20 mouse cellular contexts compared by ENCODE assay signal in genomic region chr6:16920111-16920656, GRCm38 (mm10). TPM values are rescaled to one million over a fixed set of nuclear protein-coding genes. Genes with fewer than 3 reads are reported as not detected.
"Had no signal": no experiment of that assay in that cellular context is flagged by ENCODE, and none has a peak within 500 bp of the region (broad histone marks: within the 10 kb centered on the region; RNA-seq: fewer than 3 reads in every experiment).

No protein-coding gene starts in this region.

- H3K9ac ChIP-seq: limb, embryonic 13.5 days; liver, embryonic 13.5 days; midbrain, embryonic 12.5 days; midbrain, embryonic 15.5 days; neural tube, embryonic 12.5 days; neural tube, embryonic 15.5 days had no signal

- ATAC-seq: inflammation-experienced regulatory T-cells, adult 6 months; intestine, postnatal 0 days; midbrain, embryonic 15.5 days had no signal

- H3K36me3 ChIP-seq: limb, embryonic 10.5 days; limb, embryonic 13.5 days; liver, embryonic 13.5 days; midbrain, embryonic 12.5 days; midbrain, embryonic 15.5 days; neural tube, embryonic 12.5 days; neural tube, embryonic 15.5 days had no signal

- H3K27me3 ChIP-seq: limb, embryonic 13.5 days; liver, embryonic 13.5 days; midbrain, embryonic 12.5 days; midbrain, embryonic 15.5 days; neural tube, embryonic 12.5 days; neural tube, embryonic 15.5 days had no signal

- H3K4me3 ChIP-seq: limb, embryonic 10.5 days; limb, embryonic 13.5 days; liver, embryonic 13.5 days; midbrain, embryonic 12.5 days; midbrain, embryonic 15.5 days; neural tube, embryonic 12.5 days; neural tube, embryonic 15.5 days had no signal

- DNase-seq: kidney, adult 2 months; kidney, postnatal 14 days; kidney, postnatal 4 days; liver; liver, embryonic 13.5 days; lung, postnatal 10 days; thymus, adult 18-20 months; thymus, postnatal 36 days had no signal

- H3K4me2 ChIP-seq: limb, embryonic 13.5 days; liver, embryonic 13.5 days; midbrain, embryonic 12.5 days; midbrain, embryonic 15.5 days; neural tube, embryonic 12.5 days; neural tube, embryonic 15.5 days had no signal

- H3K27ac ChIP-seq: limb, embryonic 10.5 days; limb, embryonic 13.5 days; liver, embryonic 13.5 days; macrophage; midbrain, embryonic 12.5 days; midbrain, embryonic 15.5 days; neural tube, embryonic 12.5 days; neural tube, embryonic 15.5 days had no signal

- H3K9me3 ChIP-seq: limb, embryonic 10.5 days; limb, embryonic 13.5 days; liver, embryonic 13.5 days; midbrain, embryonic 12.5 days; midbrain, embryonic 15.5 days; neural tube, embryonic 12.5 days; neural tube, embryonic 15.5 days had no signal

- H3K4me1 ChIP-seq: limb, embryonic 10.5 days; limb, embryonic 13.5 days; liver, embryonic 13.5 days; midbrain, embryonic 12.5 days; midbrain, embryonic 15.5 days; neural tube, embryonic 12.5 days; neural tube, embryonic 15.5 days had no signal

RNA-seq across cellular contexts. Expression of gene Tfec, which starts 21.9 kb away (rescaled TPM):
- total RNA-seq: layer of hippocampus, adult 18-20 months; layer of hippocampus, postnatal 14 days had no signal
- polyA plus RNA-seq: inflammation-experienced regulatory T-cells, adult 6 months; testis, adult 2 months had no signal
